21 mouse cellular contexts compared by ENCODE assay signal in the genomic region with DNA sequence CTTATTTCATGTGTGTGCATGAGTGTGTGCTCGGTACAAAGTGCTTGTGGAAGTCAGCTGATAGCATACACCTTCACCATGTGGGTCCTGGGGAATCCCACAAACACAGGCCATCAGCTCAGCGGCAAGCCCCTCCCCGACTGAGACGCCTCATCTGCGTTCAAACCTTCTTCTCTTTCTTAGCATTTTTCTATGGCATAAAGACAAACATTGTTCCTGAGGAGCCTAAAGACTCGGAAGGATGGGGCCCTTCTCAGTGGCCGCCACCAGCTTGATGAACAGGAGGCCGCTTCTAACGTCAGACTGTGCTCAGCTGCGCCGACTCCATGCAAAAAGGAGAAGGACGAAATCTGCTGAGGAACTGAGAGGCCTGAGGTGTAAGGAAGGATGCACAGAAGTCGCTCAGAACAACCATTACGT. TPM values are rescaled to one million over a fixed set of nuclear protein-coding genes. Genes with fewer than 3 reads are reported as not detected.
DNase-seq lines count a peak whose midpoint lies in the region; ATAC-seq and TF ChIP-seq lines count a peak whose summit lies in the region.
"Had no signal": no experiment of that assay in that cellular context is flagged by ENCODE, and none has a peak within 500 bp of the region (broad histone marks: within the 10 kb centered on the region; RNA-seq: fewer than 3 reads in every experiment).

No protein-coding gene starts in this region.

- DNase-seq in cerebellum, postnatal 25 days = peak; percentile 29 to 39
- no peak for DNase-seq in cerebellum, adult 11 months
- no peak for DNase-seq in heart, adult 18-20 months
- DNase-seq in liver, postnatal 0 days = no peak
- DNase-seq in kidney, adult 2 months = no peak
- DNase-seq: adrenal gland, postnatal 25 days; gastrocnemius, postnatal 10 days; heart, postnatal 14 days; kidney, postnatal 14 days; lung, postnatal 36 days; right cerebral cortex, postnatal 25 days; thymus, adult 2 months; thymus, postnatal 36 days had no signal

- H3K27me3 ChIP-seq in heart, embryonic 13.5 days (replicated peaks) = no peaks in the 10 kb centered on the region
- H3K27me3 ChIP-seq in liver, postnatal 0 days (ENCODE audit: insufficient read depth, low read length) = no peaks in the 10 kb centered on the region
- H3K27me3 ChIP-seq in liver, embryonic 12.5 days (replicated peaks) = no peaks in the 10 kb centered on the region
- H3K27me3 ChIP-seq in E14TG2a.4 (ENCODE audit: insufficient read depth, low read length) = no peaks in the 10 kb centered on the region
- no peaks in the 10 kb centered on the region for H3K27me3 ChIP-seq in kidney, adult 2 months (replicated peaks; ENCODE audit: control insufficient read depth, insufficient read depth, low read length)
- H3K27me3 ChIP-seq: forebrain, embryonic 15.5 days; hindbrain, embryonic 13.5 days; limb, embryonic 12.5 days; midbrain, embryonic 15.5 days had no signal

- no peak for TF ChIP-seq POLR2A in kidney, adult 2 months (IDR thresholded peaks at IDR 0.05; ENCODE audit: low read depth, low read length)

- no peak overlapping the region for H3K9ac ChIP-seq in heart, embryonic 13.5 days
- no peak overlapping the region for H3K9ac ChIP-seq in liver, postnatal 0 days (replicated peaks)
- no peak overlapping the region for H3K9ac ChIP-seq in liver, embryonic 12.5 days
- H3K9ac ChIP-seq: forebrain, embryonic 15.5 days; hindbrain, embryonic 13.5 days; limb, embryonic 12.5 days; midbrain, embryonic 15.5 days had no signal

- no peak for TF ChIP-seq CTCF in liver, postnatal 0 days (IDR thresholded peaks at IDR 0.05; ENCODE audit: low read depth)
- TF ChIP-seq CTCF in E14TG2a.4 (conservative IDR thresholded peaks at IDR 0.05; ENCODE audit: low read length) = no peak
- TF ChIP-seq CTCF in kidney, adult 2 months (conservative IDR thresholded peaks at IDR 0.05; ENCODE audit: insufficient read depth, insufficient read length, low read depth, low read length) = no peak

- ATAC-seq in heart, embryonic 13.5 days (ENCODE audit: extremely low read depth, insufficient number of reproducible peaks, low FRiP score, low TSS enrichment) = no peak
- ATAC-seq in liver, postnatal 0 days = peak; percentile 43; the same call in 1 of the 2 replicates
- ATAC-seq in liver, embryonic 12.5 days = no peak
- ATAC-seq: forebrain, embryonic 15.5 days; intestine, postnatal 0 days; midbrain, embryonic 15.5 days had no signal

- 76% methylated on average over 14 of the region's 14 CpGs for WGBS in heart, embryonic 13.5 days
- 63% methylated on average over 14 of the region's 14 CpGs for WGBS in liver, postnatal 0 days (ENCODE audit: insufficient replicate concordance)
- WGBS in liver, embryonic 12.5 days (ENCODE audit: insufficient replicate concordance) = 66% methylated on average over 14 of the region's 14 CpGs
- WGBS in kidney, adult 2 months = 82% methylated on average over 14 of the region's 14 CpGs

- H3K4me2 ChIP-seq in heart, embryonic 13.5 days = no peak overlapping the region
- no peak overlapping the region for H3K4me2 ChIP-seq in liver, postnatal 0 days (ENCODE audit: low read depth, low read length)
- no peak overlapping the region for H3K4me2 ChIP-seq in liver, embryonic 12.5 days
- H3K4me2 ChIP-seq: forebrain, embryonic 15.5 days; hindbrain, embryonic 13.5 days; limb, embryonic 12.5 days; midbrain, embryonic 15.5 days had no signal

- H3K9me3 ChIP-seq in heart, embryonic 13.5 days = no peaks in the 10 kb centered on the region
- no peaks in the 10 kb centered on the region for H3K9me3 ChIP-seq in liver, postnatal 0 days (ENCODE audit: low read length)
- no peaks in the 10 kb centered on the region for H3K9me3 ChIP-seq in liver, embryonic 12.5 days (replicated peaks)
- H3K9me3 ChIP-seq in E14TG2a.4 (ENCODE audit: low read length) = no peaks in the 10 kb centered on the region
- H3K9me3 ChIP-seq: forebrain, embryonic 15.5 days; hindbrain, embryonic 13.5 days; limb, embryonic 12.5 days; midbrain, embryonic 15.5 days had no signal

- H3K36me3 ChIP-seq in heart, embryonic 13.5 days = peaks cover 7% of the 10 kb centered on the region; the same call in 1 of the 2 replicates
- no peaks in the 10 kb centered on the region for H3K36me3 ChIP-seq in liver, postnatal 0 days (replicated peaks; ENCODE audit: insufficient read depth, low read length)
- H3K36me3 ChIP-seq in liver, embryonic 12.5 days = no peaks in the 10 kb centered on the region
- no peaks in the 10 kb centered on the region for H3K36me3 ChIP-seq in E14TG2a.4 (ENCODE audit: insufficient read depth, low read length)
- H3K36me3 ChIP-seq in kidney, adult 2 months (ENCODE audit: control insufficient read depth, insufficient read depth, low read length) = no peaks in the 10 kb centered on the region

- H3K27ac ChIP-seq in heart, embryonic 13.5 days (replicated peaks) = peak overlapping the region; percentile 71; the same call in 1 of the 2 replicates
- H3K27ac ChIP-seq in liver, postnatal 0 days (ENCODE audit: low read depth) = 0 out of 2 replicates have a peak overlapping the region, but pooled peaks have one; percentile 16
- no peak overlapping the region for H3K27ac ChIP-seq in liver, embryonic 12.5 days
- H3K27ac ChIP-seq in kidney, adult 2 months (ENCODE audit: insufficient read depth, low read depth, low read length) = no peak overlapping the region
- H3K27ac ChIP-seq: forebrain, embryonic 15.5 days; hindbrain, embryonic 13.5 days; limb, embryonic 12.5 days; midbrain, embryonic 15.5 days had no signal

- H3K4me3 ChIP-seq in heart, embryonic 13.5 days = no peak overlapping the region
- no peak overlapping the region for H3K4me3 ChIP-seq in liver, postnatal 0 days (ENCODE audit: low read depth, low read length)
- H3K4me3 ChIP-seq in liver, embryonic 12.5 days = no peak overlapping the region
- H3K4me3 ChIP-seq in E14TG2a.4 (replicated peaks; ENCODE audit: low read length) = peak overlapping the region; percentile 46; the same call in 1 of the 2 replicates
- H3K4me3 ChIP-seq in kidney, adult 2 months (ENCODE audit: insufficient read depth, low read depth, low read length) = no peak overlapping the region
- H3K4me3 ChIP-seq: forebrain, embryonic 15.5 days; hindbrain, embryonic 13.5 days; limb, embryonic 12.5 days; midbrain, embryonic 15.5 days had no signal

- peaks cover 22% of the 10 kb centered on the region for H3K4me1 ChIP-seq in heart, embryonic 13.5 days
- H3K4me1 ChIP-seq in liver, postnatal 0 days (ENCODE audit: insufficient read depth) = no peaks in the 10 kb centered on the region
- peaks cover 16% of the 10 kb centered on the region for H3K4me1 ChIP-seq in liver, embryonic 12.5 days
- peaks cover 58% of the 10 kb centered on the region for H3K4me1 ChIP-seq in E14TG2a.4 (replicated peaks; ENCODE audit: low read depth, low read length)
- peaks cover 8% of the 10 kb centered on the region; the same call in 1 of the 2 replicates for H3K4me1 ChIP-seq in kidney, adult 2 months (ENCODE audit: control insufficient read depth, insufficient read depth, low read length)

- TF ChIP-seq EP300 in liver, postnatal 0 days (IDR thresholded peaks at IDR 0.05; ENCODE audit: low read depth) = no peak

RNA-seq across cellular contexts. Expression of a gene that starts 8.9 kb away (rescaled TPM):
- polyA plus RNA-seq in heart, embryonic 13.5 days (2015; fragmentation: Nextera tagmentation; extraction: Ambion mirVana) = 82.1 and 97.1 TPM in 2 replicates
- total RNA-seq in heart, adult 18-20 months (2021) = 10 to 100 TPM; 34.6 to 38.1 TPM
- polyA plus RNA-seq in liver, postnatal 0 days (2015; fragmentation: Nextera tagmentation; extraction: Ambion mirVana) = 17.0 and 17.1 TPM in 2 replicates
- 37.2 and 38.4 TPM in 2 replicates for polyA plus RNA-seq in liver, embryonic 12.5 days (2016; fragmentation: Nextera tagmentation; extraction: Ambion mirVana)
- 52.5 and 62.8 TPM in 2 replicates for polyA plus RNA-seq in kidney, adult 2 months (2012; rRNA removed)

RNA-seq across cellular contexts. Expression of a gene that starts 9.1 kb away (rescaled TPM):
- polyA plus RNA-seq in heart, embryonic 13.5 days (2015; fragmentation: Nextera tagmentation; extraction: Ambion mirVana) = 8.1 and 9.1 TPM in 2 replicates
- 1 to 10 TPM; 2.0 to 2.8 TPM for total RNA-seq in heart, adult 18-20 months (2021)
- polyA plus RNA-seq in liver, postnatal 0 days (2015; fragmentation: Nextera tagmentation; extraction: Ambion mirVana) = 63.0 and 63.4 TPM in 2 replicates
- 18.5 and 18.9 TPM in 2 replicates for polyA plus RNA-seq in liver, embryonic 12.5 days (2016; fragmentation: Nextera tagmentation; extraction: Ambion mirVana)
- 18.9 and 23.0 TPM in 2 replicates for polyA plus RNA-seq in kidney, adult 2 months (2012; rRNA removed)

RNA-seq across cellular contexts. Expression of a gene that starts 34.8 kb away (rescaled TPM):
- polyA plus RNA-seq in heart, embryonic 13.5 days (2015; fragmentation: Nextera tagmentation; extraction: Ambion mirVana) = 41.6 and 42.0 TPM in 2 replicates
- total RNA-seq in heart, adult 18-20 months (2021) = 10 to 100 TPM; 46.9 to 60.7 TPM
- polyA plus RNA-seq in liver, postnatal 0 days (2015; fragmentation: Nextera tagmentation; extraction: Ambion mirVana) = 40.4 and 48.8 TPM in 2 replicates
- polyA plus RNA-seq in liver, embryonic 12.5 days (2016; fragmentation: Nextera tagmentation; extraction: Ambion mirVana) = 24.4 and 24.9 TPM in 2 replicates
- 60.1 and 60.3 TPM in 2 replicates for polyA plus RNA-seq in kidney, adult 2 months (2012; rRNA removed)

Comparison
In these comparisons a context has a peak if more than half of its experiments do, and no peak if none do; other contexts are left out.
1. DNase-seq: peak in cerebellum, postnatal 25 days (2 of 2); none in cerebellum, adult 11 months (single experiment), heart, adult 18-20 months (0 of 2), liver, postnatal 0 days (single experiment) and kidney, adult 2 months (single experiment).
2. H3K27ac ChIP-seq: peak in heart, embryonic 13.5 days (single experiment) and liver, postnatal 0 days (single experiment); none in liver, embryonic 12.5 days (single experiment) and kidney, adult 2 months (single experiment).